ENCODE assay signal across 15 mouse cellular contexts in the genomic region with DNA sequence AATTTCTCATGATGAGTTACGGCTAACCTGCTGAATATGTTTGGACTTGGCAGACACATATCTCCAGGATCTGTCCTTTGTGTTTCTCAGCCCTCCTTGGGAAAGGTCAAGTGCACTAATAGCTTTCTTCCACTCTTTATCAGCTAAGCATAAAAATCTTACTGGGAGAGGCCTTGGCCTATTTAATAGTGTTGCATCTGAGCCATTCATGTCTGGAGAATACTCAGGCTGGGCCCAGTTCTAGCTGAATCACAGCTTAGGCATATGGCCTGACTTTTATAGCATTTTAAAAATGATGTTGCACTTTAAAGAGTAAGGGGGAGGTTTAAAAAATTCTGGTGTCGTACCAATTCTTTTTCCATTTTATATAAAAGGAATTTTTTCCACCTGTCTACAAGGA.
"Had no signal": no experiment of that assay in that cellular context is flagged by ENCODE, and none has a peak within 500 bp of the region (broad histone marks: within the 10 kb centered on the region; RNA-seq: fewer than 3 reads in every experiment).

No protein-coding gene starts in this region.

- H3K9me3 ChIP-seq: kidney, embryonic 15.5 days; limb, embryonic 13.5 days; liver, embryonic 15.5 days; midbrain, embryonic 10.5 days; neural tube, embryonic 12.5 days had no signal

- H3K4me2 ChIP-seq: kidney, embryonic 15.5 days; limb, embryonic 13.5 days; liver, embryonic 11.5 days; liver, embryonic 15.5 days; lung, embryonic 14.5 days; neural tube, embryonic 12.5 days had no signal

- DNase-seq: kidney, adult 2 months; kidney, postnatal 25 days; lung, embryonic 14.5 days; lung, postnatal 10 days; lung, postnatal 4 days; midbrain, embryonic 14.5 days; thymus, adult 18-20 months; thymus, postnatal 14 days had no signal

- H3K4me1 ChIP-seq: kidney, embryonic 15.5 days; liver, embryonic 15.5 days; midbrain, embryonic 10.5 days; neural tube, embryonic 12.5 days had no signal

- H3K27ac ChIP-seq: kidney, embryonic 15.5 days; limb, embryonic 13.5 days; liver, embryonic 15.5 days; midbrain, embryonic 10.5 days; neural tube, embryonic 12.5 days; stomach, postnatal 0 days had no signal

- H3K4me3 ChIP-seq: kidney, embryonic 15.5 days; limb, embryonic 13.5 days; liver, embryonic 15.5 days; midbrain, embryonic 10.5 days; neural tube, embryonic 12.5 days had no signal

- H3K9ac ChIP-seq: kidney, embryonic 15.5 days; limb, embryonic 13.5 days; liver, embryonic 15.5 days; lung, embryonic 14.5 days; neural tube, embryonic 12.5 days had no signal

- H3K36me3 ChIP-seq: kidney, embryonic 15.5 days; limb, embryonic 13.5 days; liver, embryonic 15.5 days; midbrain, embryonic 10.5 days; neural tube, embryonic 12.5 days had no signal

- H3K27me3 ChIP-seq: kidney, embryonic 15.5 days; limb, embryonic 13.5 days; liver, embryonic 15.5 days; neural tube, embryonic 12.5 days had no signal
